Mouse (Mus musculus): Measurements from ENCODE around the gene Gm11596. TPM values are rescaled to one million over a fixed set of nuclear protein-coding genes. Genes with fewer than 3 reads are reported as not detected.
"Not testable (repeated sequence)": the region's sequence is repeated elsewhere in the genome, so short reads cannot be mapped to it uniquely, and the experiment has no call there.

Gene Gm11596
- total and polyA plus RNA-seq, 3 experiments = not detected

DNA sequence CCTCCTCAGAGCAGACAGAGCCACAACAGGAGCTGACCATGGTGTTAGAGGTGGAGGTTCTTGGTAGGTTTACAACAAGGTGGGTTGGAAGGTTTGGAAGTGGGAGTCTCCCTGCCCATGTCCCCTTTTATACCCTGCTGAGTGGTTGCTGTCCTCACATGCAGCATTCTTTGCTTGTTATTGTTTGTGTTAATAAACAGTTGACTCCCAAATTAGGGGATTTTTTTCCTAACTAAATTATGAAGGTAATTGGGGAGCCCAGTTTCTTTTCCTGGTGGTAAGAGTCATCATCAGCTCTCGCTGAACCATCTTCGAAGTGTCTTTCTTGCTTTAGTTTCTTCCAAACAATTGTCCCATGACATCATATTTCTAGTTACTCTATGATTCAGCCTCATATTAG lies 12.7 kb downstream of the Gm11596 start, which contains the start of gene Krtap4-8:
Gene Krtap4-8 (minus strand): TSS at position 101 of the 400 bp plus-strand sequence.
- Histone ChIP-seq H3K4me2 (ENCODE audit: insufficient read depth, low read depth, poor library complexity, severe bottlenecking) (no peak within 1 kb of the TSS), H3K9ac (ENCODE audit: insufficient read depth, low read depth) (no peak within 1 kb of the TSS), H3K4me3 (replicated peaks in 1 of 3; ENCODE audit: low read depth in 2 of 3, low read length in 2 of 3, poor library complexity in 1 of 3) (no peak within 1 kb of the TSS), H3K4me1 (ENCODE audit: control insufficient read depth in 1 of 2, insufficient read depth in 2 of 2) (no peaks in the 10 kb centered on the region), H3K27ac (ENCODE audit: insufficient read depth, low read depth) (no peak within 1 kb of the TSS), H3K79me2 (replicated peaks; ENCODE audit: control insufficient read depth, extremely low read depth, insufficient read depth, poor library complexity, severe bottlenecking) (no peaks in the 10 kb centered on the region), H3K9me3 (replicated peaks; ENCODE audit: low read length) (no peaks in the 10 kb centered on the region), H3K27me3 (replicated peaks) (peaks cover 64% of the 10 kb centered on the region), H3K36me3 (replicated peaks in 1 of 2; ENCODE audit: control insufficient read depth in 1 of 2, insufficient read depth in 1 of 2, low read length in 1 of 2) (no peaks in the 10 kb centered on the region)
- TF ChIP-seq CTCF (conservative IDR thresholded peaks at IDR 0.05 in 1 of 2, IDR thresholded peaks at IDR 0.05 in 1 of 2; ENCODE audit: low read depth in 2 of 2, low read length in 2 of 2) (no peak), USF1 (IDR thresholded peaks at IDR 0.05; ENCODE audit: low read depth, low read length) (no peak), SMC3 (IDR thresholded peaks at IDR 0.05; ENCODE audit: low read depth, low read length) (no peak), POLR2AphosphoS2 (IDR thresholded peaks at IDR 0.05; ENCODE audit: low read depth, low read length) (no peak), CHD1 (IDR thresholded peaks at IDR 0.05; ENCODE audit: low read depth, low read length) (no peak), MAX (IDR thresholded peaks at IDR 0.05; ENCODE audit: low read length) (no peak), ZMIZ1 (IDR thresholded peaks at IDR 0.05; ENCODE audit: low read depth, low read length) (no peak), USF2 (conservative IDR thresholded peaks at IDR 0.05; ENCODE audit: low read depth, low read length) (no peak), MEF2A (IDR thresholded peaks at IDR 0.05; ENCODE audit: borderline replicate concordance, low read depth, low read length) (no peak), RAD21 (IDR thresholded peaks at IDR 0.05; ENCODE audit: low read depth, low read length) (no peak), TCF12 (IDR thresholded peaks at IDR 0.05; ENCODE audit: low read depth, low read length) (no peak), HCFC1 (IDR thresholded peaks at IDR 0.05; ENCODE audit: low read depth, low read length) (no peak), IRF4 (IDR thresholded peaks at IDR 0.05; ENCODE audit: low read depth, low read length) (no peak), JUN (IDR thresholded peaks at IDR 0.05; ENCODE audit: insufficient read depth, low read depth, low read length) (no peak), EP300 (IDR thresholded peaks at IDR 0.05; ENCODE audit: low read length) (no peak), MAZ (IDR thresholded peaks at IDR 0.05; ENCODE audit: low read depth, low read length) (no peak), GABPA (IDR thresholded peaks at IDR 0.05; ENCODE audit: insufficient replicate concordance, low read depth, low read length) (no peak), ETS1 (conservative IDR thresholded peaks at IDR 0.05; ENCODE audit: low read depth, low read length) (no peak)
- no peak for DNase-seq (ENCODE audit: extremely low read depth)
- in situ Hi-C loops (cut with MboI; ENCODE audit: low pct_ligation_motif_present, low pct_unique_long_range_greater_than_20kb, low sequenced_read_pairs) (no loop called here), dilution Hi-C loops (cut with MboI; ENCODE audit: extremely low pct_ligation_motif_present, extremely low pct_unique_long_range_greater_than_20kb, low sequenced_read_pairs) (no loop called here)

DNA sequence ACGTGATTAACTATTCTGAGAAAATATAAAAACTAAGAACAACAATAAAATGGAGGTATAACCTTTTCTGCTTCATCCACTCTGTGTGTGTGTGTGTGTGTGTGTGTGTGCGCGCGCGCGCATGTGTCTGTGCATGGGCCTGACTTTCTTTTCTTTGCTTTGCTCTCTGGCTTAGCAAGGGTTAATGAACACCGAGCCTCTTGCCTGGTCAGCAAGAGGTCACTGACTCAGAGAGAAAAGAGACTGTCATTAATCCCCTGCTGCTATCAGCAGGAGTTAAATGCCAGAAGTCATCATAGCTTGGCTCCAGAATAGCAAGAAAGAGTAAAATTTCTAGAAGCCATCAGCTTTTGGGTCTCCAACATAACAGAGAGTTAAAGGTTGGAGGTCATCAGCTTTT lies 14.9 kb downstream of the Gm11596 start:
- H3K36me3 ChIP-seq (replicated peaks in 1 of 2; ENCODE audit: control insufficient read depth in 1 of 2, insufficient read depth in 1 of 2, low read length in 1 of 2) = no peaks in the 10 kb centered on the region
- H3K4me1 ChIP-seq (ENCODE audit: control insufficient read depth in 1 of 2, insufficient read depth in 2 of 2) = no peaks in the 10 kb centered on the region
- H3K9ac ChIP-seq (ENCODE audit: insufficient read depth, low read depth) = no peak overlapping the region
- DNase-seq (ENCODE audit: extremely low read depth) = no peak
- in situ Hi-C loops (cut with MboI; ENCODE audit: low pct_ligation_motif_present, low pct_unique_long_range_greater_than_20kb, low sequenced_read_pairs) (no loop called here), dilution Hi-C loops (cut with MboI; ENCODE audit: extremely low pct_ligation_motif_present, extremely low pct_unique_long_range_greater_than_20kb, low sequenced_read_pairs) (no loop called here)
- no peak overlapping the region for H3K4me3 ChIP-seq (replicated peaks in 1 of 3; ENCODE audit: low read depth in 2 of 3, low read length in 2 of 3, poor library complexity in 1 of 3)
- TF ChIP-seq RCOR1 (conservative IDR thresholded peaks at IDR 0.05; ENCODE audit: low read depth, low read length) (no peak), JUND (conservative IDR thresholded peaks at IDR 0.05; ENCODE audit: low read depth, low read length) (no peak), NELFE (IDR thresholded peaks at IDR 0.05; ENCODE audit: low read depth, low read length) (no peak), UBTF (IDR thresholded peaks at IDR 0.05; ENCODE audit: low read depth, low read length) (no peak), RAD21 (IDR thresholded peaks at IDR 0.05; ENCODE audit: low read depth, low read length) (no peak), PAX5 (IDR thresholded peaks at IDR 0.05; ENCODE audit: low read length) (no peak), USF2 (conservative IDR thresholded peaks at IDR 0.05; ENCODE audit: low read depth, low read length) (no peak), POLR2AphosphoS2 (IDR thresholded peaks at IDR 0.05; ENCODE audit: low read depth, low read length) (no peak), USF1 (IDR thresholded peaks at IDR 0.05; ENCODE audit: low read depth, low read length) (no peak), MAZ (IDR thresholded peaks at IDR 0.05; ENCODE audit: low read depth, low read length) (no peak), HCFC1 (IDR thresholded peaks at IDR 0.05; ENCODE audit: low read depth, low read length) (no peak), ELF1 (IDR thresholded peaks at IDR 0.05; ENCODE audit: low read depth, low read length) (no peak)
- no peaks in the 10 kb centered on the region for H3K79me2 ChIP-seq (replicated peaks; ENCODE audit: control insufficient read depth, extremely low read depth, insufficient read depth, poor library complexity, severe bottlenecking)
- H3K27me3 ChIP-seq (replicated peaks) = peaks cover 77% of the 10 kb centered on the region
- H3K4me2 ChIP-seq (ENCODE audit: insufficient read depth, low read depth, poor library complexity, severe bottlenecking) = no peak overlapping the region
- no peak overlapping the region for H3K27ac ChIP-seq (ENCODE audit: insufficient read depth, low read depth)
- no peaks in the 10 kb centered on the region for H3K9me3 ChIP-seq (replicated peaks; ENCODE audit: low read length)

DNA sequence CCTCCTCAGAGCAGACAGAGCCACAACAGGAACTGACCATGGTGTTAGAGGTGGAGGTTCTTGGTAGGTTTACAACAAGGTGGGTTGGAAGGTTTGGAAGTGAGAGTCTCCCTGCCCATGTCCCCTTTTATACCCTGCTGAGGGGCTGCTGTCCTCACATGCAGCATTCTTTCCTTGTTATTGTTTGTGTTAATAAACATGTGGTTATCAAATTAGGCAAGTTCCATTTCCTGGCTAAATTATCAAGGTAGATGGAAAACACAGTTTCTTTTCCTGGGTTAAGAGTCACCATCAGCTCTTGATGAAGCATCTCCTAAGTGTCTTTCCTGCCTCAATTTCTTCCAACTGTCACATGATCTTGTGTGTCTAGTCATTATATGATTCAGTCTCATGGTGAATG lies 20.5 kb downstream of the Gm11596 start, which contains the start of gene Gm11595:
Gene Gm11595 (minus strand): TSS at position 101 of the 400 bp plus-strand sequence.
- H3K9ac ChIP-seq (ENCODE audit: insufficient read depth, low read depth); H3K79me2 ChIP-seq (replicated peaks; ENCODE audit: control insufficient read depth, extremely low read depth, insufficient read depth, poor library complexity, severe bottlenecking); dilution Hi-C loops (cut with MboI; ENCODE audit: extremely low pct_ligation_motif_present, extremely low pct_unique_long_range_greater_than_20kb, low sequenced_read_pairs); H3K36me3 ChIP-seq (replicated peaks in 1 of 2; ENCODE audit: control insufficient read depth in 1 of 2, insufficient read depth in 1 of 2, low read length in 1 of 2); H3K4me1 ChIP-seq (ENCODE audit: control insufficient read depth in 1 of 2, insufficient read depth in 2 of 2); H3K27ac ChIP-seq (ENCODE audit: insufficient read depth, low read depth); H3K9me3 ChIP-seq (replicated peaks; ENCODE audit: low read length); H3K4me3 ChIP-seq (replicated peaks in 1 of 3; ENCODE audit: low read depth in 2 of 3, low read length in 2 of 3, poor library complexity in 1 of 3); DNase-seq (ENCODE audit: extremely low read depth); H3K4me2 ChIP-seq (ENCODE audit: insufficient read depth, low read depth, poor library complexity, severe bottlenecking); in situ Hi-C loops (cut with MboI; ENCODE audit: low pct_ligation_motif_present, low pct_unique_long_range_greater_than_20kb, low sequenced_read_pairs): not testable (repeated sequence)
- H3K27me3 ChIP-seq (replicated peaks) = peaks cover 69% of the 10 kb centered on the region
